Mouse (Mus musculus): ENCODE data around the gene Bank1. TPM values are rescaled to one million over a fixed set of nuclear protein-coding genes. Genes with fewer than 3 reads are reported as not detected.

The Bank1 gene
- polyA plus RNA-seq, 1 experiment from 2014 or later: 0.19 TPM

GRCm38 (mm10) chr3:136150886-136151285 lies 175.0 kb downstream of the Bank1 start:
- WGBS: 86% methylated on average over 3 of the region's 3 CpGs
- DNase-seq (ENCODE audit: low spot score): no peak
- Histone ChIP-seq H3K36me3 (no peaks in the 10 kb centered on the region), H3K27ac (replicated peaks) (no peak overlapping the region), H3K9me3 (replicated peaks) (no peaks in the 10 kb centered on the region), H3K27me3 (ENCODE audit: low read depth, poor library complexity, severe bottlenecking) (peaks cover 19% of the 10 kb centered on the region), H3K4me3 (no peak overlapping the region), H3K4me1 (no peaks in the 10 kb centered on the region)

DNA sequence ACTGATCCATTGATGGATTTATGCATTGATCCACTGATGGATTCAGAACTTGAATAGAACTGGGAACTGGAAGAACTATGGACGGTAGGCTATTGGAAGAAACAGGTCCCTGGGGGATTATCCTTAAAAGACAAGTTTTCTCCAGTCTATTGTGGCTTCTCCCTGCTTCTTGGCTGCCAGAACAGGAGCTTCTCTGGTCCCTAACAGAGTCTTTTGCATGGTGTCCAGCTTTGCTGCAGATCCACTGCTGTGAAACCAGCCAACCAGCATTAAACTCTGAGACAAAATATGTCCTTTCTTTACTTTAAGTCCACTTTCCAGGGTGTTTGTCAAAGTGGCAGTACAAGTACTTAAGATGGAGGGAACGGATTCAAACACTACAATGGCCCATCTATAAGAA lies 178.7 kb downstream of the Bank1 start:
- H3K4me3 ChIP-seq: no peak overlapping the region
- 86% methylated on average over 2 of the region's 2 CpGs for WGBS
- H3K27ac ChIP-seq (replicated peaks): no peak overlapping the region
- no peaks in the 10 kb centered on the region for H3K27me3 ChIP-seq (ENCODE audit: low read depth, poor library complexity, severe bottlenecking)
- H3K9me3 ChIP-seq (replicated peaks): no peaks in the 10 kb centered on the region
- DNase-seq (ENCODE audit: low spot score): no peak
- no peaks in the 10 kb centered on the region for H3K4me1 ChIP-seq
- no peaks in the 10 kb centered on the region for H3K36me3 ChIP-seq

DNA sequence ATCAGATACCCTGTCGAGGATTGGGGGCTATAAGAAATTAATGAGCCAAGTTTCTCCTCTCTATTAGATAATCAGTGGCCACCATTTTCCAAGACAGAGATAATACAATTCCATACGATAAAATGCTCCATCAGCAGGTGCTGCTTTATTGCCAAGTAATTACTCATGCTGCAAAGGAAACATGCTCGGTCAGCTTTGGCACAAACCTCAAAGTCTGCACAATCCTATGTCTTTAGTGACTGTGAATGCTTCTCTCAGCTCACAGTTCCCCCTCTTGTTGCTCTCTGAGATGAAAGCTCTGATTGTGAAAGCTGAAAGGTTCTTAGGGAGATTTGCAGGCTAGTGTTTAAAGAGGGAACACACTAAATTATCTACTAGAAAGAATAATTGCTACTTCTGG lies 193.9 kb downstream of the Bank1 start:
- DNase-seq (ENCODE audit: low spot score): no peak
- no peaks in the 10 kb centered on the region for H3K9me3 ChIP-seq (replicated peaks)
- no peaks in the 10 kb centered on the region for H3K36me3 ChIP-seq
- no peaks in the 10 kb centered on the region for H3K4me1 ChIP-seq
- no peak overlapping the region for H3K27ac ChIP-seq (replicated peaks)
- H3K4me3 ChIP-seq: no peak overlapping the region
- H3K27me3 ChIP-seq (ENCODE audit: low read depth, poor library complexity, severe bottlenecking): no peaks in the 10 kb centered on the region
- WGBS: 85% methylated on average over 3 of the region's 3 CpGs

DNA sequence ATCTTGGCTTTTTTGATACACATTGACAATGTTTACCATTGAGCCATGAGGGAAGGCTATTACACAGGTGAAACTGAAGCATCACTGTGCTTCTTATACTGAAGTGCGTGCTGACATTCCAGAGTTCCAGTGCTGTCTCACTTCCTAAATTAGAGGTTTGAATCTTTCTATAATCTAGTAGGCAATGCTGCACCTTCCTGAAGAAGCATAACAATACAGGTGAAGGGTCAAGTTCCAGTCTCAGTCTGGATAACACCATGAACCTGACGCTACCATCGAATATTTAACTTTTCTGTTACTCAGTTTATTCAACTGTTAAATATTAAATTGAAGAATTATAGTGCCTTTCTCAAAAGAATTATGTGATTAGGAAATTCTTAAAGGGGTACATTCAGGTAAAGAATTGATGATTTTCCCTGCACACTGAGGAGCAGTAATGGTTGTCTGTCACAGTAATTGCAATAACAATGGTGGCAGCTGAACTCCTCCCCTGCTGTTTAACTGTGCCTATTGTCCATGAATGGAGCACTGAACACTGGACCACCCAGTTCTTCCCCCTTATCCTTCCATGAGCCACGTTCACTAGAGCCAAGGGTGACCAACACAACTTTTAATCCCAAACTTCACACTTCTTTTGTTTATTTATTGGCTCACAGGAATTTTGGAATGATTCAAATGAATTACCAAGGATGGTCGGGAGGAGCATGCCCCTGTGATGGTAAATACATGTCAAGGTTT lies 210.2 kb downstream of the Bank1 start:
- DNase-seq (ENCODE audit: low spot score): peak; percentile 13
- Histone ChIP-seq H3K27ac (replicated peaks) (no peak overlapping the region), H3K4me3 (no peak overlapping the region), H3K36me3 (no peaks in the 10 kb centered on the region), H3K4me1 (no peaks in the 10 kb centered on the region), H3K9me3 (replicated peaks) (no peaks in the 10 kb centered on the region), H3K27me3 (ENCODE audit: low read depth, poor library complexity, severe bottlenecking) (no peaks in the 10 kb centered on the region)
- WGBS: 61% methylated on average over 5 of the region's 5 CpGs

DNA sequence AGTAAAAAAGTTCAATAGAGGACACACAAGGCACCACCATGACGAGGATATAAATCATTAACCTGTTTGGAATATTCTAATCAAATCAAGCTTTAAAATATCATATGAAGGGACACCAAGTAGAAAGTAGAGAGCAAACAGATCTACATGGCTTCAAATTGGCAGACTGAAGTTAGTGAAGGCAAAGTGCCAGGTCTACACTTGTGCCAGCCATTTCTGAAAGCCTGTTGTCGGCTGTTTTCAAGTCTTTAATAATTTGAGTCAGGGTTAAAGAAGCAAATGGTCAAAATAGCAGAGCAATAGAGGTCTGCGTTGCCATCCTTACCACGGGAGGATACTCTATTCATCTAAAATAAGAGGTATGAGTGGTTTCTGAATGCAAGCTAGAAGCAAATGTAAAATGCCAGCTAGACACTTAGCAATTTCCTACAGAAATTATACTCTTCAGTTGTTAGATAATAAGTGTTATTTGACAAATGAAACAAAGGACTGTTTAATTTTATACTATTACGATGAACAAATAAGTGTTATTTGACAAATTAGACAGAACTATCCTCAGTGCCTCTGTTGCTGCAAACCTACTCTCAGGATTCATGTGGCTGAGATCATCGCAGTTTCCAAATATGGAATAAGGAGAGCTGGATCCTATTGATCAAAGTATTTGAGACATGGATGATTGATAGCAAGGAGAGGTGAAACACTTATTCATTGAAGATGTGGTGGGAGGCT lies 216.3 kb downstream of the Bank1 start:
- 93% methylated on average over 6 of the region's 6 CpGs for WGBS
- H3K36me3 ChIP-seq: no peaks in the 10 kb centered on the region
- H3K27ac ChIP-seq (replicated peaks): no peak overlapping the region
- no peaks in the 10 kb centered on the region for H3K27me3 ChIP-seq (ENCODE audit: low read depth, poor library complexity, severe bottlenecking)
- H3K4me3 ChIP-seq: no peak overlapping the region
- H3K4me1 ChIP-seq: no peaks in the 10 kb centered on the region
- DNase-seq (ENCODE audit: low spot score): no peak
- no peaks in the 10 kb centered on the region for H3K9me3 ChIP-seq (replicated peaks)

GRCm38 (mm10) chr3:136106452-136106851 lies 219.4 kb downstream of the Bank1 start:
- Histone ChIP-seq H3K4me3 (no peak overlapping the region), H3K36me3 (no peaks in the 10 kb centered on the region), H3K9me3 (replicated peaks) (no peaks in the 10 kb centered on the region), H3K4me1 (no peaks in the 10 kb centered on the region), H3K27ac (replicated peaks) (no peak overlapping the region), H3K27me3 (ENCODE audit: low read depth, poor library complexity, severe bottlenecking) (no peaks in the 10 kb centered on the region)
- DNase-seq (ENCODE audit: low spot score): no peak
- 76% methylated on average over 1 of the region's 1 CpGs for WGBS

GRCm38 (mm10) chr3:136103339-136103738 lies 222.5 kb downstream of the Bank1 start:
- H3K4me3 ChIP-seq: no peak overlapping the region
- WGBS: 73% methylated on average over 2 of the region's 2 CpGs
- H3K36me3 ChIP-seq: no peaks in the 10 kb centered on the region
- DNase-seq (ENCODE audit: low spot score): no peak
- no peak overlapping the region for H3K27ac ChIP-seq (replicated peaks)
- no peaks in the 10 kb centered on the region for H3K27me3 ChIP-seq (ENCODE audit: low read depth, poor library complexity, severe bottlenecking)
- no peaks in the 10 kb centered on the region for H3K9me3 ChIP-seq (replicated peaks)
- H3K4me1 ChIP-seq: no peaks in the 10 kb centered on the region

- WGBS: 87% methylated on average over 5 of the region's 5 CpGs
- no peaks in the 10 kb centered on the region for H3K4me1 ChIP-seq
- H3K27ac ChIP-seq (replicated peaks): no peak overlapping the region
- no peak overlapping the region for H3K4me3 ChIP-seq
- H3K27me3 ChIP-seq (ENCODE audit: low read depth, poor library complexity, severe bottlenecking): no peaks in the 10 kb centered on the region
- DNase-seq (ENCODE audit: low spot score): no peak
- H3K36me3 ChIP-seq: no peaks in the 10 kb centered on the region
- H3K9me3 ChIP-seq (replicated peaks): no peaks in the 10 kb centered on the region
These were observed 224.8 kb downstream of the Bank1 start for GRCm38 (mm10) chr3:136100973-136101500.

DNA sequence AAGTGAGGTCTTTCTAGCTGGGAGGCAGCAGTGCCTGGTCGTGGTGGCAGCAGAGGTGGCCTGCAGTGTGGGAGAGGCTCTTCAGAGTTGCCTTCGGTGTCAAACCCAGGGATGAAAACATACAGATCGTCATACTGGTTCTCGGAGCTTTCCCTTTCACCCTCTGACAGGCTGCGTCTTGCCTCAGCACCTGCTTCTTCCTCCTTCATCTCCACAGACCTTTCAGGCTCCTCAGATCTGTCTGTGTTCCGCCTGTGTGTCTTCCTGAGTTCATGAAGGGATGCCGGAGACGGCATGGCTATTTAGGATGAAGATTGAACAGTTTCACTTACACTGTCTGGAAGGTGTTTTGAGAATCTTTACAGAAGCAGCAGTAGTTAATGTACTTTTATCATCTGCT lies 225.6 kb downstream of the Bank1 start:
- Histone ChIP-seq H3K36me3 (no peaks in the 10 kb centered on the region), H3K4me1 (no peaks in the 10 kb centered on the region), H3K4me3 (no peak overlapping the region), H3K27me3 (ENCODE audit: low read depth, poor library complexity, severe bottlenecking) (no peaks in the 10 kb centered on the region), H3K27ac (replicated peaks) (no peak overlapping the region), H3K9me3 (replicated peaks) (no peaks in the 10 kb centered on the region)
- WGBS: 82% methylated on average over 8 of the region's 8 CpGs
- DNase-seq (ENCODE audit: low spot score): no peak

DNA sequence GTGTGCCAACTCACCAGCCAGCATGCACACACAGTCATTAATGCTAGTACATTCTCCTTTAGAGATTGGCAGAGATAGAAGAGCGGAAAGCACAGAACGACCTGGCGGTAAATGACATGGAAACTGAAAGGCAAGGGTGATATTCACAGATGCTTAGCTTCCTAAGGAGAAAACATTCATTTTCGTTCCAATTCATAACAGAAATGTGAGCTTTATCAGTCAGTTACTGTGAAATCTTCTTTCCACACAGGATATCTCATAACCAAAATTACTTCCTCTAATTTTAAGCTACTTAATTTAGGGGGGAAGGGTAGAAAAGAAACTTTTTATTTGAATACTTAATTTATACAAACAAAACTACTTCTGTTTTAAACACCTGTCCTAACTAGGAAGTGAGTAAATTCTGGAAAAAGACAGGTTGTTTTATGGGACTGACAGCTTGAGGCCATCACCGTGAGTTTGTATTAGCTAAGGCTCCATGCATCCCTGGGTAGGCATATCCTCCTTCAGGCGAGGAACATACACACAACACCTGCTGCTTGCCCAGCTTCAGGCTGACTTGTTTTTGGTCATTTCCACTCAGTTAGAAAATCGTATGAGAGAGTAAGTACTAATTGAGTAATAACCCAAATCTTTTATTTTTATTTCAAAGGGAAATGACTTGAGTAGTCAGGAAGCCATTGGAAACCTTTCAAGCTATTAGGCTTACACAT lies 238.8 kb downstream of the Bank1 start:
- Histone ChIP-seq H3K4me3 (no peak overlapping the region), H3K9me3 (replicated peaks) (no peaks in the 10 kb centered on the region), H3K27ac (replicated peaks) (no peak overlapping the region), H3K4me1 (no peaks in the 10 kb centered on the region), H3K27me3 (ENCODE audit: low read depth, poor library complexity, severe bottlenecking) (no peaks in the 10 kb centered on the region), H3K36me3 (no peaks in the 10 kb centered on the region)
- WGBS: 87% methylated on average over 7 of the region's 7 CpGs
- DNase-seq (ENCODE audit: low spot score): no peak

DNA sequence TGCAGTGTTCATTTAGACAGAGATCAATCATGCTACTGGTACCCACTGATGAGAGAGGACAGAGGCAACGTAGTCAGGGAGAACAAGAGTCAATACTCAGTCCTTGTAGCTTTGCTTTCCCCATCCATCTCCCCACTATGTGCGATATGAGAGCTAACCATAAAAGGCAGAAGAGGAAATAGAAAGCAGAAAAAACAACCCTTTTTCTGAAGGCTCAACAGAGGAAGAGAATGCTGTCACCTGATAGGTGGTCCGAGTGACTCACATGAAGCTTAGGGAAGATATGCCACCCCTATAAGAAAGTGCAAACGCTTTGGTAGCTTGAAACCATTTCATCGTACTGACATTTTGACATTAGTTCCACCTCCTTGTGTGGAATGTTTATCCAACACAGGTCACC lies 239.4 kb downstream of the Bank1 start:
- no peaks in the 10 kb centered on the region for H3K27me3 ChIP-seq (ENCODE audit: low read depth, poor library complexity, severe bottlenecking)
- H3K4me1 ChIP-seq: no peaks in the 10 kb centered on the region
- no peak overlapping the region for H3K4me3 ChIP-seq
- H3K27ac ChIP-seq (replicated peaks): no peak overlapping the region
- H3K36me3 ChIP-seq: no peaks in the 10 kb centered on the region
- DNase-seq (ENCODE audit: low spot score): no peak
- H3K9me3 ChIP-seq (replicated peaks): no peaks in the 10 kb centered on the region
- 86% methylated on average over 5 of the region's 5 CpGs for WGBS

- Histone ChIP-seq H3K36me3 (no peaks in the 10 kb centered on the region), H3K27ac (replicated peaks) (no peak overlapping the region), H3K9me3 (replicated peaks) (no peaks in the 10 kb centered on the region), H3K27me3 (ENCODE audit: low read depth, poor library complexity, severe bottlenecking) (no peaks in the 10 kb centered on the region), H3K4me1 (no peaks in the 10 kb centered on the region), H3K4me3 (no peak overlapping the region)
- 74% methylated on average over 1 of the region's 1 CpGs for WGBS
- no peak for DNase-seq (ENCODE audit: low spot score)
These were observed 240.8 kb downstream of the Bank1 start for GRCm38 (mm10) chr3:136085077-136085476.

DNA sequence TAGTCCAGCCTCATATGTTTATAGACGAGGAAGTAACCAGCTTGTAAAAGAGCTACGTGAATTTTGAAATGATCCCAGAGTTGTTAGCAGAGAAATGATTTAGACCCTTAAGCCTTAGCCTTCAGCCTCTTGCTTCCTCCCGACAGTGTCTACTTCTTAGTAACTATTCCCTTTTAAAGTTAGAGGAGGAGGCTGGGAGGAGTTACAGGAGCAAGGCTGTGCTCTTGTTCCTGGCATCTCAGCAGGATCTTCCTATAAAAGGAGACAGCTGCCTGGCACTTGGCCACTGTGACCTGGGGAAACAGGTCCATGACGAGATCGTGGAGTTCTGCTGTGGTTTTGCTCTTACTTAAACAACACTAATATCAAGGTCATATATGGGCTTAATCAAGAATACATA lies 241.8 kb downstream of the Bank1 start:
- 79% methylated on average over 5 of the region's 5 CpGs for WGBS
- no peaks in the 10 kb centered on the region for H3K27me3 ChIP-seq (ENCODE audit: low read depth, poor library complexity, severe bottlenecking)
- H3K36me3 ChIP-seq: no peaks in the 10 kb centered on the region
- no peaks in the 10 kb centered on the region for H3K4me1 ChIP-seq
- H3K4me3 ChIP-seq: no peak overlapping the region
- no peak overlapping the region for H3K27ac ChIP-seq (replicated peaks)
- no peaks in the 10 kb centered on the region for H3K9me3 ChIP-seq (replicated peaks)
- no peak for DNase-seq (ENCODE audit: low spot score)

All from midbrain, embryonic 10.5 days (tissue).